Mouse (Mus musculus) CH12.LX (cell line): Measurements from ENCODE around the gene Smok2a. TPM values are rescaled to one million over a fixed set of nuclear protein-coding genes. Genes with fewer than 3 reads are reported as not detected.
"Not testable (repeated sequence)": the region's sequence is repeated elsewhere in the genome, so short reads cannot be mapped to it uniquely, and the experiment has no call there.

Experiments used
- DNase-seq: peaks from one replicate; pipeline ENCODE4 v3.0.0-alpha.2; 2013; ENCODE audit errors: extremely low read depth
- H3K27ac ChIP-seq: 2 replicates; pipeline ENCODE4 v1.5.1; 2012; ENCODE audit warnings: low read depth, mild to moderate bottlenecking, control low read depth, moderate library complexity; ENCODE audit not compliant: insufficient read depth
- H3K27me3 ChIP-seq: replicated peaks from 2 replicates; pipeline ENCODE3; 2012; ENCODE audit warnings: inconsistent platforms
- H3K36me3 ChIP-seq, 2 experiments: replicated peaks in 1 of 2; 2 replicates each; pipeline versions ENCODE3 to v1.6.1; 2012; ENCODE audit warnings: inconsistent platforms in 1 of 2, low read length in 1 of 2, mild to moderate bottlenecking in 1 of 2, mixed read lengths in 1 of 2, moderate library complexity in 1 of 2; ENCODE audit not compliant: control insufficient read depth in 1 of 2, insufficient read depth in 1 of 2
- H3K4me1 ChIP-seq, 2 experiments: 2 replicates each; pipeline ENCODE4 v1.6.1; 2012; ENCODE audit warnings: inconsistent platforms in 1 of 2, moderate library complexity in 1 of 2; ENCODE audit not compliant: insufficient read depth in 2 of 2, control insufficient read depth in 1 of 2
- H3K4me2 ChIP-seq: 2 replicates; pipeline ENCODE4 v1.6.1; 2012; ENCODE audit warnings: low read depth, mild to moderate bottlenecking, control low read depth; ENCODE audit not compliant: poor library complexity, insufficient read depth, severe bottlenecking
- H3K4me3 ChIP-seq, 3 experiments: fragments of 150-350 bp in 1 of 3; sonication (generic) in 1 of 3; replicated peaks in 1 of 3; 2 replicates each; pipeline versions ENCODE3 to v1.5.1; 2011 to 2012; ENCODE audit warnings: low read depth in 2 of 3, low read length in 2 of 3, mild to moderate bottlenecking in 2 of 3, moderate library complexity in 2 of 3, control low read depth in 1 of 3, improper control_type of control experiment in 1 of 3, inconsistent platforms in 1 of 3, mixed read lengths in 1 of 3; ENCODE audit not compliant: poor library complexity in 1 of 3
- H3K79me2 ChIP-seq: replicated peaks from 2 replicates; pipeline ENCODE4 v1.6.1; 2012; ENCODE audit warnings: mild to moderate bottlenecking, moderate library complexity; ENCODE audit not compliant: control insufficient read depth, poor library complexity, insufficient read depth, severe bottlenecking; ENCODE audit errors: extremely low read depth
- H3K9ac ChIP-seq: 2 replicates; pipeline ENCODE4 v1.6.1; 2012; ENCODE audit warnings: low read depth, mild to moderate bottlenecking, control low read depth, moderate library complexity; ENCODE audit not compliant: insufficient read depth
- H3K9me3 ChIP-seq: replicated peaks from 2 replicates; pipeline ENCODE3; 2012; ENCODE audit warnings: low read length, inconsistent platforms, mixed read lengths
- dilution Hi-C: fragments of 300-500 bp; cut with MboI; formaldehyde crosslinking; loops from 2 replicates; pipeline ENCODE4 v1.14.3; 2020; ENCODE audit warnings: low sequenced_read_pairs; ENCODE audit not compliant: extremely low pct_unique_long_range_greater_than_20kb, extremely low pct_ligation_motif_present
- in situ Hi-C: fragments of 300-500 bp; cut with MboI; formaldehyde crosslinking; loops from 3 replicates; pipeline ENCODE4 v1.14.3; 2019; ENCODE audit warnings: low sequenced_read_pairs, low pct_ligation_motif_present, low pct_unique_long_range_greater_than_20kb, mixed read lengths
- polyA plus RNA-seq: library from polyadenylated mRNA; unstranded; fragments of >175 nt; gene quantifications from 2 replicates; pipeline ENCODE4 v1.2.1, GENCODE M21; 2012; ENCODE audit warnings: low read depth; ENCODE audit not compliant: insufficient read length
- total RNA-seq, 2 experiments: library from RNA; depleted of rRNA; stranded (reverse); fragments of 300-350 nt in 1 of 2; fragments of >200 nt in 1 of 2; gene quantifications; 2 replicates each; pipeline ENCODE4 v1.2.3; 2012 to 2014

Gene Smok2a
- total and polyA plus RNA-seq, 3 experiments, result not detected

GRCm38 (mm10) chr17:13199880-13200409 lies 21.0 kb upstream of the Smok2a start:
- H3K4me2 ChIP-seq, H3K9me3 ChIP-seq, in situ Hi-C loops, H3K9ac ChIP-seq, dilution Hi-C loops, H3K36me3 ChIP-seq, H3K27me3 ChIP-seq, H3K4me1 ChIP-seq, H3K27ac ChIP-seq, H3K79me2 ChIP-seq, H3K4me3 ChIP-seq, DNase-seq: not testable (repeated sequence)

DNA sequence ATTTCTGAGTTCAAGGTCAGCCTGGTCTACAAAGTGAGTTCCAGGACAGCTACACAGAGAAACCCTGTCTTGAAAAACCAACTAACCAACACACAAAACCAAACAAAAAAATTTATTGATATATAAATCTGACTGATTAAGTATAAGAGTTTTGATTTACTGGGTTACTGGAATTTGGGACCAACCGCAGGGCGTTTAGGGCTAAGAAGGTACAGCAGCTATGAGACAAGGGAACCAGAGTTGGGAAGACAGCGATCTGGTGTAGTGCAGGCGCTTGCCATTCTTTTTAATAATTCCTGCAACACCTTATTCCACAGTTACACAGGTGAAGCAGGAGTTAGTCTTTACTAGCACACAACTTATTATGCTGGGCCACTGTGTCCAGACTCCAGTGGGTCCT lies 19.4 kb upstream of the Smok2a start:
- dilution Hi-C loops, in situ Hi-C loops, H3K27me3 ChIP-seq, H3K9me3 ChIP-seq, H3K4me3 ChIP-seq, H3K36me3 ChIP-seq, H3K4me2 ChIP-seq, H3K79me2 ChIP-seq, H3K4me1 ChIP-seq, H3K9ac ChIP-seq, H3K27ac ChIP-seq, DNase-seq: not testable (repeated sequence)

DNA sequence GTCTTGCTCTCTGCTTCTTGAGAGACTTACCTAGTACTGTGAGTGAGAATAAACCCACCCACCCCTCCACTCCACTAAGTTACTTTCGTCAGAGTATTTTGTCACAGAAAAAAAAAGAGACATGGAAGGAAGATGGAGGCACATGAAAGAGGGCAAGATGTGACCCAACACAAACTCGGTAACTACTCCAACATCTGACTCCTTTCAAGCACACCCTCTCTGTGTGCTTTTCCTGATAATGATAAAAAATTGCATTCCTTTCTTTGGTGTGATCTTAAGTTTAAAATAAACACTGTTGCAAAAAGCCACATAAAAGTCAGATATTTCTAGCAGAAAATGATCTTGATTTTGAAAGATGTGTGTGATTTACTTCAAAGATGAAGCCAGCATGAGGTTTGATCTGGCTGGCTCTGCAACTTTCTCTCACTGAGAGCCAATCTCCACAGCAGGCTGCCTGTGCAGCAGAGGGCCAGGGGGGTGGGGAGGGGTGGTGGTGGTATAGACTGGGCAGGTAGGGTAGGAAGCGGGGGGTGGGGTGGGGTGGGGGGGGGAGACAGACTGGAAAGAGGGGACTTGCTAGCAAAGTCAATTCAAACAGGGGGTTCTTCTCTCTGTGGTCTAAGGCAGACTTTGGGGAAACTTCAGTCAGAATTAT lies 18.4 kb upstream of the Smok2a start:
- H3K9ac ChIP-seq, dilution Hi-C loops, H3K4me3 ChIP-seq, H3K27me3 ChIP-seq, H3K4me1 ChIP-seq, DNase-seq, H3K9me3 ChIP-seq, in situ Hi-C loops, H3K4me2 ChIP-seq, H3K36me3 ChIP-seq, H3K27ac ChIP-seq, H3K79me2 ChIP-seq: not testable (repeated sequence)

DNA sequence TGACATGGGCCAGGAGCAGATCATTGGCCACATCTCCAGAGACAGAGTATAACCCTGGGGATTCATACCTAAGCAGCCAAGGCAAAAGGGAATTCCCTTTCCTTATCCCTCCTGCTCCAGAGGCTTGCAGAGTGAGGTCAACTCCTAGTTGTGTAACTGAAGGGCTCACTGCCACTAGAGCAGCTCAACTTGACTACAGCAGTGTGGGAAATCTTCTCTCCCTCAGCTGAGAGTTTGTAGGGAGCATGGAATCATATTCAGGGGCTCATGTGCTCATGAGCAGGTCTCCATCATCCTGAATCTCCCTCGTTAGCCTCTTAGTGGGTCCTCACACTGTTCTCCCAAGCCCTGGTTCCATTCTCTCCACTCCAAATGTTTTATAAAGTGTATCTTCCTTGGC lies 15.7 kb upstream of the Smok2a start:
- H3K36me3 ChIP-seq, H3K27ac ChIP-seq, H3K9me3 ChIP-seq, H3K79me2 ChIP-seq, dilution Hi-C loops, H3K9ac ChIP-seq, DNase-seq, H3K4me2 ChIP-seq, H3K4me3 ChIP-seq, H3K4me1 ChIP-seq, H3K27me3 ChIP-seq: not testable (repeated sequence)
- in situ Hi-C loops, result loop anchor here (5.0 kb wide), 1 partner anchor 307 kb away; no protein-coding TSS in a partner anchor
